Mouse (Mus musculus): ENCODE data around the gene Naif1. TPM values are rescaled to one million over a fixed set of nuclear protein-coding genes. Genes with fewer than 3 reads are reported as not detected.

The Naif1 gene
- polyA plus RNA-seq, 1 experiment from 2014 or later = 2.9 TPM

GRCm38 (mm10) chr2:32493301-32493701 is 43.0 kb downstream of the Naif1 start:
- H3K4me1 ChIP-seq = peaks cover 37% of the 10 kb centered on the region
- whole genome bisulfite sequencing (ENCODE audit: insufficient replicate concordance) = 31% methylated on average over 12 of the region's 12 CpGs
- H3K9ac ChIP-seq = no peak overlapping the region
- no peak overlapping the region for H3K4me2 ChIP-seq
- H3K27me3 ChIP-seq (replicated peaks) = no peaks in the 10 kb centered on the region
- ATAC-seq = no peak
- no peaks in the 10 kb centered on the region for H3K9me3 ChIP-seq (replicated peaks)
- H3K36me3 ChIP-seq = no peaks in the 10 kb centered on the region
- H3K27ac ChIP-seq = no peak overlapping the region
- H3K4me3 ChIP-seq = no peak overlapping the region

- Histone ChIP-seq H3K4me1 (peaks cover 37% of the 10 kb centered on the region), H3K9me3 (replicated peaks) (0 out of 2 replicates have a peak, but pooled peaks cover 4% of the 10 kb centered on the region), H3K36me3 (no peaks in the 10 kb centered on the region), H3K27ac (peak overlapping the region; percentile 59), H3K4me2 (peak overlapping the region; percentile 78), H3K4me3 (no peak overlapping the region), H3K9ac (no peak overlapping the region), H3K27me3 (replicated peaks) (no peaks in the 10 kb centered on the region)
- 17% methylated on average over 2 of the region's 2 CpGs for WGBS (ENCODE audit: insufficient replicate concordance)
- ATAC-seq = no peak
These were observed 44.3 kb downstream of the Naif1 start for GRCm38 (mm10) chr2:32494522-32494921.

- 10% methylated on average over 20 of the region's 20 CpGs for WGBS (ENCODE audit: insufficient replicate concordance)
- H3K4me1 ChIP-seq = peaks cover 37% of the 10 kb centered on the region
- H3K27me3 ChIP-seq (replicated peaks) = no peaks in the 10 kb centered on the region
- H3K9me3 ChIP-seq (replicated peaks) = 0 out of 2 replicates have a peak, but pooled peaks cover 4% of the 10 kb centered on the region
- H3K4me2 ChIP-seq = peak overlapping the region; percentile 78
- H3K4me3 ChIP-seq = peak overlapping the region; percentile 45
- peak overlapping the region; percentile 19; the same call in 1 of the 2 replicates for H3K9ac ChIP-seq
- ATAC-seq = peak; percentile 73
- peak overlapping the region; percentile 67 for H3K27ac ChIP-seq
- no peaks in the 10 kb centered on the region for H3K36me3 ChIP-seq
These were observed 45.0 kb downstream of the Naif1 start for GRCm38 (mm10) chr2:32495185-32495726.

GRCm38 (mm10) chr2:32496190-32496589 is 45.9 kb downstream of the Naif1 start:
- Histone ChIP-seq H3K4me3 (peak overlapping the region; percentile 45; the same call in 1 of the 2 replicates), H3K9me3 (replicated peaks) (0 out of 2 replicates have a peak, but pooled peaks cover 4% of the 10 kb centered on the region), H3K4me1 (peaks cover 37% of the 10 kb centered on the region), H3K9ac (no peak overlapping the region), H3K27me3 (replicated peaks) (no peaks in the 10 kb centered on the region), H3K27ac (0 out of 2 replicates have a peak overlapping the region, but pooled peaks have one; percentile 67), H3K4me2 (peak overlapping the region; percentile 78), H3K36me3 (no peaks in the 10 kb centered on the region)
- ATAC-seq = peak; percentile 36; the same call in 1 of the 2 replicates
- 19% methylated on average over 5 of the region's 5 CpGs for WGBS (ENCODE audit: insufficient replicate concordance)

- no peak overlapping the region for H3K4me2 ChIP-seq
- no peaks in the 10 kb centered on the region for H3K27me3 ChIP-seq (replicated peaks)
- H3K4me1 ChIP-seq = peaks cover 25% of the 10 kb centered on the region
- H3K9ac ChIP-seq = no peak overlapping the region
- H3K9me3 ChIP-seq (replicated peaks) = 0 out of 2 replicates have a peak, but pooled peaks cover 4% of the 10 kb centered on the region
- WGBS (ENCODE audit: insufficient replicate concordance) = 55% methylated on average over 4 of the region's 4 CpGs
- no peaks in the 10 kb centered on the region for H3K36me3 ChIP-seq
- H3K4me3 ChIP-seq = no peak overlapping the region
- no peak for ATAC-seq
- H3K27ac ChIP-seq = no peak overlapping the region
These were observed 49.1 kb downstream of the Naif1 start for GRCm38 (mm10) chr2:32499365-32499764.

- H3K4me3 ChIP-seq = no peak overlapping the region
- 67% methylated on average over 5 of the region's 5 CpGs for WGBS (ENCODE audit: insufficient replicate concordance)
These were observed 50.2 kb downstream of the Naif1 start for GRCm38 (mm10) chr2:32500461-32500860.

GRCm38 (mm10) chr2:32501754-32502324 is 51.6 kb downstream of the Naif1 start:
- peak; percentile 13; the same call in 1 of the 2 replicates for ATAC-seq
- Histone ChIP-seq H3K27me3 (replicated peaks) (no peaks in the 10 kb centered on the region), H3K27ac (no peak overlapping the region), H3K4me3 (no peak overlapping the region), H3K9ac (no peak overlapping the region), H3K9me3 (replicated peaks) (0 out of 2 replicates have a peak, but pooled peaks cover 7% of the 10 kb centered on the region), H3K4me1 (peaks cover 6% of the 10 kb centered on the region; the same call in 1 of the 2 replicates), H3K4me2 (no peak overlapping the region), H3K36me3 (no peaks in the 10 kb centered on the region)
- 62% methylated on average over 5 of the region's 5 CpGs for WGBS (ENCODE audit: insufficient replicate concordance)

More at GRCm38 (mm10) chr2:32500461-32500860, 50.2 kb downstream of the Naif1 start:
- Histone ChIP-seq H3K27me3 (replicated peaks) (no peaks in the 10 kb centered on the region), H3K9ac (no peak overlapping the region), H3K36me3 (no peaks in the 10 kb centered on the region), H3K27ac (no peak overlapping the region), H3K4me2 (no peak overlapping the region), H3K9me3 (replicated peaks) (0 out of 2 replicates have a peak, but pooled peaks cover 4% of the 10 kb centered on the region), H3K4me1 (peaks cover 14% of the 10 kb centered on the region)
- no peak for ATAC-seq

GRCm38 (mm10) chr2:32502843-32503242 is 52.6 kb downstream of the Naif1 start:
- no peak overlapping the region for H3K27ac ChIP-seq
- no peaks in the 10 kb centered on the region for H3K36me3 ChIP-seq
- no peak overlapping the region for H3K4me3 ChIP-seq
- WGBS (ENCODE audit: insufficient replicate concordance) = 63% methylated on average over 12 of the region's 12 CpGs
- peaks cover 15% of the 10 kb centered on the region for H3K4me1 ChIP-seq
- no peak overlapping the region for H3K9ac ChIP-seq
- 0 out of 2 replicates have a peak, but pooled peaks cover 7% of the 10 kb centered on the region for H3K9me3 ChIP-seq (replicated peaks)
- H3K27me3 ChIP-seq (replicated peaks) = no peaks in the 10 kb centered on the region
- H3K4me2 ChIP-seq = no peak overlapping the region
- no peak for ATAC-seq

- 0 out of 2 replicates have a peak, but pooled peaks cover 7% of the 10 kb centered on the region for H3K9me3 ChIP-seq (replicated peaks)
- 44% methylated on average over 3 of the region's 3 CpGs for WGBS (ENCODE audit: insufficient replicate concordance)
- no peak overlapping the region for H3K4me2 ChIP-seq
- H3K36me3 ChIP-seq = no peaks in the 10 kb centered on the region
- H3K27ac ChIP-seq = no peak overlapping the region
- H3K27me3 ChIP-seq (replicated peaks) = no peaks in the 10 kb centered on the region
- H3K9ac ChIP-seq = no peak overlapping the region
- H3K4me3 ChIP-seq = no peak overlapping the region
- peaks cover 17% of the 10 kb centered on the region for H3K4me1 ChIP-seq
- ATAC-seq = no peak
These were observed 53.3 kb downstream of the Naif1 start for GRCm38 (mm10) chr2:32503588-32503987.

- Histone ChIP-seq H3K4me1 (peaks cover 30% of the 10 kb centered on the region), H3K4me3 (no peak overlapping the region), H3K36me3 (no peaks in the 10 kb centered on the region), H3K27ac (no peak overlapping the region), H3K9me3 (replicated peaks) (0 out of 2 replicates have a peak, but pooled peaks cover 3% of the 10 kb centered on the region), H3K9ac (no peak overlapping the region), H3K4me2 (no peak overlapping the region), H3K27me3 (replicated peaks) (no peaks in the 10 kb centered on the region)
- no peak for ATAC-seq
- 84% methylated on average over 2 of the region's 2 CpGs for WGBS (ENCODE audit: insufficient replicate concordance)
These were observed 55.3 kb downstream of the Naif1 start for GRCm38 (mm10) chr2:32505536-32505935.
